Mouse (Mus musculus): ENCODE data around the gene Gm21954.

DNA sequence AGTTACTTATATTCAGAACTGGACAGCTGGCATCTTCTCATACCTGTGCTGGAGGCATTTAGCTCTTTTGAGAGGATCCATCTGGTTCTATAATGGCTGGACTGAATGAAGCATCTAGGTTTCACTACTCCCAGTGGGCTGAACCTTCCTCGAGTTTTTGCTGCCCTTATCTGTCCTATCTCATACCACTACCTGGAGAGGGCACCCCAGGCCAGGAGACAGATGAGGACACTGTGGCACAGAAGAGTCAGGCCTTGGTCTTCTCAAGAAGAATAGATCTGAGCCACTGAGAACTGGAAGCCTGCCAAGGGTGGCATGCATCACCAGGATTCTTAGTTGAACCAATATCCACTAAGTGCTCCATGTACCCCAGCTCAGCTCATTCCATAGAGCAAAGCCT lies 9.1 kb upstream of the Gm21954 start:
- no peak for TF ChIP-seq CTCF (IDR thresholded peaks at IDR 0.05; ENCODE audit: borderline replicate concordance, extremely low read depth, insufficient read depth, insufficient read length)
- no peak for TF ChIP-seq POLR2A (IDR thresholded peaks at IDR 0.05; ENCODE audit: borderline replicate concordance, extremely low read depth, insufficient read depth, insufficient read length, poor library complexity, severe bottlenecking)

Data from brain, embryonic 14.5 days (tissue).